Mouse (Mus musculus): ENCODE data around the gene St6galnac1. TPM values are rescaled to one million over a fixed set of nuclear protein-coding genes. Genes with fewer than 3 reads are reported as not detected.

St6galnac1 gene
- total and polyA plus RNA-seq, 2 experiments from 2014 or later: not detected

DNA sequence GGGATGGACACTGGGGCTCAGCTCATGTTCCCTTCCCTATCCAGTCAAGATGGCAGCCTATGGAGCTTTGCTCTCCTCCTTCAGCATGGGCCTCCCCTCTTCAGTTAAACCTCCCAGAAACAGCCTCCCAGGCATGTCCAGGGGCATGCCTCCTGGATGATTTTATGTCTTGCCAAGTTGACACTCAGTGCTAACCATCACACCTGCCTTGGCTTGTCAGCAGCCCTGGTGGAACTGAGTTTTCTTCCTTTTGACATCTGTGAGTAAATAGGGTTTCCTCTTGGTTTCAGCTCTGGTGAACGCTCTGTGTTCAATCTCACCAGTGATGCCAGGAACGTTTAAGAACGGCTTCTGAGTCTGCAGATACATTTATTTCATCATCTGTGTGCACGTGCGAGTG is 27.4 kb upstream of the St6galnac1 start:
- H3K9ac ChIP-seq (replicated peaks; ENCODE audit: low read length, poor library complexity, severe bottlenecking): no peak overlapping the region
- H3K4me1 ChIP-seq (ENCODE audit: insufficient read depth, low read length): no peaks in the 10 kb centered on the region
- WGBS: 90% methylated on average over 5 of the region's 5 CpGs
- ATAC-seq (ENCODE audit: low FRiP score) (no peak), DNase-seq (ENCODE audit: low spot score) (no peak)
- H3K36me3 ChIP-seq (ENCODE audit: insufficient read depth, low read length): no peaks in the 10 kb centered on the region
- no peak for TF ChIP-seq CTCF (IDR thresholded peaks at IDR 0.05)
- H3K27ac ChIP-seq (ENCODE audit: low read depth, low read length): no peak overlapping the region
- no peak overlapping the region for H3K4me3 ChIP-seq (ENCODE audit: low read depth, low read length)
- H3K4me2 ChIP-seq (ENCODE audit: low read depth, low read length, poor library complexity, severe bottlenecking): no peak overlapping the region
- H3K27me3 ChIP-seq (ENCODE audit: insufficient read depth, low read length): no peaks in the 10 kb centered on the region
- H3K9me3 ChIP-seq (ENCODE audit: low read length): no peaks in the 10 kb centered on the region

- DNase-seq (ENCODE audit: low spot score): no peak
- no peak for TF ChIP-seq CTCF (IDR thresholded peaks at IDR 0.05)
Measured at GRCm38 (mm10) chr11:116801106-116801505, 25.8 kb upstream of the St6galnac1 start.

DNA sequence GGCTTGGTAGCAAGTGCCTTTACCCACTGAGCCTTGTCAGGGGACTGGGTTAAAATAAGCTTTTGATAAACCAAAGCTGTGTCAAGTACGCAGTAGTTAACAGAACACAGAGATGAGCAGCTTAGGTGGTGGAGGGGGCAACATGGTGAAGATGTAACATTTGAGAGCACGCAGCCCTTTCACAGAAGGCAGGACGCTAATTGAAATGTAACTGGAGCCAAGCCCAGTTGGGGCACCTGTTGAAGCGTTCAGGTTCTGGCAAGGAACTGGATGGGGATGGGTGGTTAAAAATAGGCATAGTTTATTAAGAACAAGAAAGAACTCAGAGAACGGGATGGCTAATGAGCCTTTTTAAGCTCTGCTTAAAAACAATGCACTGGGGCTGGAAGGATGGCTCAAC is 24.1 kb upstream of the St6galnac1 start:
- no peaks in the 10 kb centered on the region for H3K27me3 ChIP-seq (ENCODE audit: insufficient read depth, low read length)
- no peaks in the 10 kb centered on the region for H3K36me3 ChIP-seq (ENCODE audit: insufficient read depth, low read length)
- no peak overlapping the region for H3K27ac ChIP-seq (ENCODE audit: low read depth, low read length)
- ATAC-seq (ENCODE audit: low FRiP score): no peak
- no peak overlapping the region for H3K4me2 ChIP-seq (ENCODE audit: low read depth, low read length, poor library complexity, severe bottlenecking)
- no peak overlapping the region for H3K4me3 ChIP-seq (ENCODE audit: low read depth, low read length)
- 87% methylated on average over 5 of the region's 5 CpGs for WGBS
- no peak overlapping the region for H3K9ac ChIP-seq (replicated peaks; ENCODE audit: low read length, poor library complexity, severe bottlenecking)
- no peaks in the 10 kb centered on the region for H3K9me3 ChIP-seq (ENCODE audit: low read length)
- no peak for DNase-seq (ENCODE audit: low spot score)
- no peak for TF ChIP-seq CTCF (IDR thresholded peaks at IDR 0.05)
- no peaks in the 10 kb centered on the region for H3K4me1 ChIP-seq (ENCODE audit: insufficient read depth, low read length)

More at GRCm38 (mm10) chr11:116801106-116801505, 25.8 kb upstream of the St6galnac1 start:
- H3K4me1 ChIP-seq (ENCODE audit: insufficient read depth, low read length): no peaks in the 10 kb centered on the region
- H3K4me2 ChIP-seq (ENCODE audit: low read depth, low read length, poor library complexity, severe bottlenecking): no peak overlapping the region
- ATAC-seq (ENCODE audit: low FRiP score): no peak
- 65% methylated on average over 5 of the region's 5 CpGs for WGBS
- H3K9ac ChIP-seq (replicated peaks; ENCODE audit: low read length, poor library complexity, severe bottlenecking): no peak overlapping the region
- H3K27ac ChIP-seq (ENCODE audit: low read depth, low read length): no peak overlapping the region
- no peaks in the 10 kb centered on the region for H3K36me3 ChIP-seq (ENCODE audit: insufficient read depth, low read length)
- H3K27me3 ChIP-seq (ENCODE audit: insufficient read depth, low read length): no peaks in the 10 kb centered on the region
- H3K4me3 ChIP-seq (ENCODE audit: low read depth, low read length): no peak overlapping the region
- H3K9me3 ChIP-seq (ENCODE audit: low read length): no peaks in the 10 kb centered on the region

DNA sequence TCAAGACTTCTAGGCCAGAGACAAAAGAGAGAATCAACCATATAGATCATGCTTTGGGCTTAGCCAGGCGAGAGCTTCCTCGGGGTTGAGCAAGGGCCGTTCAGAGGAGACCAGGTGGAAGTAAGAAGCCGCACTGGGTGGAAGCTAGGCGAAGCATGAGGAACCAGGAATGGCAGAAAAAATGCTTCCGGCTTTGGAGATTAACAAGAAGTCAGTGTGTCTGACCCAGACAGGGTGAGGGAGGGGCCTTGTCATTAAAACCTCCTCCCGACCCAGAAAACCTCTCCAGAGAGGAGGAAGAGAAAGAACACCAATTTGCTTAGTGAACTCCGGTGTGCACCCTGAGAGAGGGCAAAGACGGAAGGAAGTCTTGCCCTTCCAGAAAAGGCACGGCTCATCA is 8.9 kb upstream of the St6galnac1 start:
- no peaks in the 10 kb centered on the region for H3K36me3 ChIP-seq (ENCODE audit: insufficient read depth, low read length)
- ATAC-seq (ENCODE audit: low FRiP score) (no peak), DNase-seq (ENCODE audit: low spot score) (no peak)
- H3K4me3 ChIP-seq (ENCODE audit: low read depth, low read length): no peak overlapping the region
- TF ChIP-seq CTCF (IDR thresholded peaks at IDR 0.05): no peak
- H3K9ac ChIP-seq (replicated peaks; ENCODE audit: low read length, poor library complexity, severe bottlenecking): no peak overlapping the region
- H3K9me3 ChIP-seq (ENCODE audit: low read length): no peaks in the 10 kb centered on the region
- H3K27ac ChIP-seq (ENCODE audit: low read depth, low read length): no peak overlapping the region
- 91% methylated on average over 10 of the region's 10 CpGs for WGBS
- H3K4me1 ChIP-seq (ENCODE audit: insufficient read depth, low read length): no peaks in the 10 kb centered on the region
- H3K4me2 ChIP-seq (ENCODE audit: low read depth, low read length, poor library complexity, severe bottlenecking): no peak overlapping the region
- H3K27me3 ChIP-seq (ENCODE audit: insufficient read depth, low read length): no peaks in the 10 kb centered on the region

- DNase-seq (ENCODE audit: low spot score) (no peak), ATAC-seq (ENCODE audit: low FRiP score) (no peak)
- H3K4me3 ChIP-seq (ENCODE audit: low read depth, low read length): no peak overlapping the region
- no peaks in the 10 kb centered on the region for H3K27me3 ChIP-seq (ENCODE audit: insufficient read depth, low read length)
- H3K27ac ChIP-seq (ENCODE audit: low read depth, low read length): no peak overlapping the region
- no peak for TF ChIP-seq CTCF (IDR thresholded peaks at IDR 0.05)
- H3K36me3 ChIP-seq (ENCODE audit: insufficient read depth, low read length): no peaks in the 10 kb centered on the region
- H3K9me3 ChIP-seq (ENCODE audit: low read length): no peaks in the 10 kb centered on the region
- no peak overlapping the region for H3K9ac ChIP-seq (replicated peaks; ENCODE audit: low read length, poor library complexity, severe bottlenecking)
- WGBS: 82% methylated on average over 9 of the region's 9 CpGs
- no peak overlapping the region for H3K4me2 ChIP-seq (ENCODE audit: low read depth, low read length, poor library complexity, severe bottlenecking)
- H3K4me1 ChIP-seq (ENCODE audit: insufficient read depth, low read length): no peaks in the 10 kb centered on the region
Measured at GRCm38 (mm10) chr11:116782737-116783145, 7.4 kb upstream of the St6galnac1 start.

DNA sequence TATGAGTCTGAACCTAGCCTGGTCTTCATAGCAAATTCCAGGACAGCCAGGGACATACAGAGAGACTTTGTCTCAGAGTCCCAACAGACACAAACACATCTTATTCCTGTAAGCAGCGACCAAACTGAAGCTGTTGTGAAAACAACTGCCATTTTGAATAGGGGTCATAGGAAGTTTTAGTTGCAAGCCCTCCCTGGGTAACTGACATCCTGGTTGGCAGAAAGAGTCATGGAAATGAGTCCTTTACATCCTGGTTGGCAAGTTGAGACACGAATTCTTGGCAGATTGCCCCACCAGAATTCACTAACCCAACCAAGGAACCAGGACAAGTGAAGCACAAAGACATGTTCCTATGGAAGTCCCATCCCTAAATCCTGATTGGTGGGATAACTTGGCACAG is 2.1 kb downstream of the St6galnac1 start:
- ATAC-seq (ENCODE audit: low FRiP score) (no peak), DNase-seq (ENCODE audit: low spot score) (no peak)
- Histone ChIP-seq H3K9me3 (ENCODE audit: low read length) (no peaks in the 10 kb centered on the region), H3K36me3 (ENCODE audit: insufficient read depth, low read length) (no peaks in the 10 kb centered on the region), H3K9ac (replicated peaks; ENCODE audit: low read length, poor library complexity, severe bottlenecking) (no peak overlapping the region), H3K4me2 (ENCODE audit: low read depth, low read length, poor library complexity, severe bottlenecking) (no peak overlapping the region), H3K4me3 (ENCODE audit: low read depth, low read length) (no peak overlapping the region), H3K27me3 (ENCODE audit: insufficient read depth, low read length) (no peaks in the 10 kb centered on the region), H3K4me1 (ENCODE audit: insufficient read depth, low read length) (no peaks in the 10 kb centered on the region), H3K27ac (ENCODE audit: low read depth, low read length) (no peak overlapping the region)
- WGBS: 59% methylated on average over 2 of the region's 2 CpGs
- TF ChIP-seq CTCF (IDR thresholded peaks at IDR 0.05): no peak
